Mouse (Mus musculus) heart, adult 2 months (tissue): Measurements from ENCODE around the gene Ttc38.

ENCODE experiments used
- CTCF ChIP-seq: fragments of 200-600 bp; IDR thresholded peaks from 2 replicates; pipeline ENCODE4 v1.8.1; 2022; ENCODE audit warnings: antibody characterized with exemption, mild to moderate bottlenecking, moderate library complexity
- POLR2A ChIP-seq: fragments of 200-500 bp; IDR thresholded peaks from 2 replicates; pipeline ENCODE4 v1.6.1; 2011; ENCODE audit warnings: mild to moderate bottlenecking, low read depth, low read length, control low read depth; ENCODE audit not compliant: insufficient read depth

- no peak for TF ChIP-seq CTCF
- no peak for TF ChIP-seq POLR2A
These were observed 4.8 kb downstream of the Ttc38 start for GRCm38 (mm10) chr15:85836887-85837286.
